Mouse (Mus musculus) fibroblast of lung, adult 2 months (primary cell): ENCODE results near the gene Zfr.
"Not testable (repeated sequence)": the region's sequence is repeated elsewhere in the genome, so short reads cannot be mapped to it uniquely, and the experiment has no call there.

Source experiments
- DNase-seq: peaks from one replicate; pipeline ENCODE4 v3.0.0-alpha.2; 2011; ENCODE audit warnings: low read depth

Gene Zfr

DNA sequence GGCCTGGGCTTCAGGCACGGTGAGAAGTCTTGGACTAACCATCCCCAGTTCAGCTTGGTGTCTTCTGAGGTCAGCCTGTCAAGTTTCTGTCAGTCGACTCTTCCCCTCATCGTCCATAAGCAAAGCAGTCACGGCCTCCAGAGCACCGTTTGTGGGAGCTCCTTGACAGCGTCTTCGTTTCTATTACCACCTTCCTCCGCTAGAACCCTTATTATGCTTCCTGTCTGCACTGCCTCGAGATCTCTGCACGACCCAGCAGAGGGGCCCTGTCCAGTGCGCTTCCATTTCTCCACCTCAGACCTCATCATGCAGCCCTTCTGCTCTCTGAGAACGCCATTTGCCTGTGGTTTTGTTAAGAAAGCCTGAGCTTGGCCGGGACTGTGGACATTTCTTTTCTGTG, 99.2 kb downstream of the Zfr start:
- DNase-seq: no peak

DNA sequence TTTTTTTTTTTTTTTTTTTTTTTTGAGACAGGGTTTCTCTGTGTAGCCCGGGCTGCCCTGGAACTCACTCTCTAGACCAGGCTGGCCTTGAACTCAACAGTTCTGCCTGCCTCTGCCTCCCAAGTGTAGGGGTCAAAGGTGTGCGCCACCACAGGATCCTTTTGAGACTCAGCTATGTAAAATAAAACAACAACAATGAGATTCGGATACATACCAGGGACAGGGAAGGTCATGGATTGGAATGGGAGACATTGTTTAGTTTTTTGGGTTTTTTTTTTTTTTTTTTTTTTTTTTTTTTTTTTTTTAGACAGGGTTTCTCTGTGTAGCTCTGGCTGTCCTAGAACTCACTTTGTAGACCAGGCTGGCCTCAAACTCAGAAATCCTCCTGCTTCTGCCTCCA, 99.7 kb downstream of the Zfr start:
- DNase-seq: not testable (repeated sequence)

DNA sequence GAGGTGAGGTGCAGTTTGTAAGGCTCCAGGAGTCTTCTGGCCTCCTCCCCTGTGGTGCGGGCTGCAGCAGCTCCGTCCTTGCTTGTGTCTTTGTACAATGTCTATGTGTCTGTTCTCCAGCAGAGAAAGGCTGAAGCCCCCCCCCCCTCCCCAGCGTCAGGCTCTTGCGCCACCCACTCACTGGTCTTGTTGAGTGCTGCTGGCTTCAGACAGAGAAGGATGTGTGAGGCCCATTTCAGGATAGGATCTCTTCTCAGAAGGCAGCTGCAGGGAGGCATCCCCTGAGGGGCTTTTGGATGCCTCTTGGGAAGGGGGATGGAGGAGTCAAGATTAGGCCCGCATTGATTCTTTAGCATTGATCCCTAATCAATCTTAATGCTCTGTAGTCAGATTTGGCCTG, 100.2 kb downstream of the Zfr start:
- DNase-seq: no peak

DNA sequence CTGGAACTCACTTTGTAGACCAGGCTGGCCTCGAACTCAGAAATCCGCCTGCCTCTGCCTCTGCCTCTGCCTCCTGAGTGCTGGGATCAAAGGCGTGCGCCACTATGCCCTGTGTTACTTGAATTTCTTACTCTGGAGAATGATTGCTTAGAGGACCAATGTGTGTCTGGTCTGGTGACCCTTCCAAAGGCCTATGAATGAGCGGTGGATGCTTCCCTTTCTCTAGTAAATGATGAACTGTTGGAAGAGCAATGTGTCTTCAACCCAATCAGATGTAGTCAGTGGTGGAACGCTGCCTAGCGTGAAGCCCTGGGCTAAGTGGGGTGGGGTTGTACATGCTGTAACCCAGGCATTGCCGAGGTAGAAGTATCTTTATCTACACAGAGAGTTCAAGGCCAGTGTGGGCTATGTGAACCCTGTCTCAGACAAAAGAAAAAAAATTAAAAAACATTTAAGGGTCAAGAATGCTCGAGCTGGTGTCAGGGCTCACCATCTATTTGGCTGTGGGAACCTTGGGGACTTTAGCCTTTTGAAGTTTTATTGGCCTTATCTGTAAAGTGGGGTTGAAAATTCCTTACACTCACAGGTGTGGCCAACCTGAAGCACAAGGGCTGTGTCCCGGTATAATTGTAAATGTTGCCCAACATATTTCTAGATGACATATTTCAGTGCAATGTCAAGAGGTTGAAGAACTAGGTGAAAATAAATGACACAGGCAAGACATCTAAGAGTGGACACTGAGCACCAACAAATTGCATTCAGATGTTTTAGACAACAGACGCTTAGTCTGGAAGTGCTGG, 101.2 kb downstream of the Zfr start:
- no peak for DNase-seq

DNA sequence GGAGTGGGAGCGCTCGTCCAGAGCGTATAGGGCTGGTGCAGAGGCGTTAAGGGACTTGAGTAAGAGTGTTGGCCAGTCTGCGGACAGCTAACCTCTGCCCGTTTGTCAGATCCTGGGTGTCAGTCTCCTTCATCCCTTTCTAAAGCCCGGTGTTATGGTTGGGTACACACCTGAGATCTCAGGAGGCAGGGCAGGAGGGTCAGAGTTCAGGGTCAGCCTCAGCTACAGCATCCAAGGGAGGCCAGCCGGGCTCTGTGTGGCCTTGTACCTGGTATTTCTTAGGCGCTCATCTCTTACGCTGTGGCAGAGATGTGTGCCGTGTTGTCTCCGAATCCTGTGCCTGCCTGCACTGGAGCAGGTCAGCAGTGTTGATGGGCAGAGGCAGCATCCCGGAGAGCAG, 103.5 kb downstream of the Zfr start:
- DNase-seq: no peak

DNA sequence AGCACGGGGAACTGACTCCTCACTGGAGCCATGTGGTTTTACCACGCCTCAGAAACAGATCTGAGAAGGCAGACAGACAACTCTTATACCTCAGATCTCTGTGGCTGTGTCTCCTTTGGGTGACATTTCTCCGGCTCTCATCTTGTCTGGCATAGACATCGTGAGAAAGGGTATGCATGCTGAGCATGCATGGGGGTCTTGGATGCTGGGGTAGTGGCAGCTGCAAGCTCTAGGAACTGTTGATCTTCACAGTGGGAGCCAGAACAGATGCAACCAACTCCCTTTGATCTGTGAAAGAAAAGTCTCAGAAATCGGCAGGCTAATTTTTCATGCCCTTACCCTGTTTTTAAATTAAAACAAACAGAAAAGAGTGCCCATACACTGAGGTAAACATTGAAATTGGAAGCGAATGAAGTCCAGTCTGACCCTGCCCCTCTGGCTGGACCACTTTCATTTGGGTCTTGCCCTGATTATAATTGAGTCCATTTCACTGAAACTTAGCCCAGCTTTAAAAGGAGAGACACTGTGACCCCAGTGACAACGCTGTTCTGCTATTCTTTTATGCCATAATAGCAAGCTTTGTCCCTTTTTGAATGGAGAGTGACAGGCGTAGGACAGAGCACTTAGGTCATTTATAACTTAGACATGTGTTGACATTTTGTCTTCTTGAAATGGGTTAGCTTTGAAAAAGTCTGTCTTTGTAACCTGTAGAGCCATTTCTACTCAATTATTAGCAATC, 105.1 kb downstream of the Zfr start:
- no peak for DNase-seq

DNA sequence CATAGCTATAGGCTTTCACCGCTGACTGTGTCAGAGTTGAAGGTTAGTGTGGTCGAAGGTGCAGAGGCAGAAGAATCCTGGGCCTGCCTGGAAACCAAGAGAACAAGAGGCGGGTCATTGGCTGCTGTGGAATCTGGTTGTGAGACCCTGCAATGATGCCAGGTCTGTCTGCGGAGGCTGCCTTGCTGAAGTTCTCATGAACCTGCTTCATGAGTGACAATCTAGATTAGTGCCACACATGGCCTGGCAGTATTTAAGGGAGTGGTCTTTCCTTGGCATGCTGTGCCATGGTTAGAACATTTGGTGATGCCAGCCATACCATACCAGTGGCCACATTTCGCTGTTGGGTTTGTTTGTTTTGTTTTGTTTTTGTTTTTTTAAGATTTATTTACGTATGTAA, 105.8 kb downstream of the Zfr start:
- DNase-seq: no peak

DNA sequence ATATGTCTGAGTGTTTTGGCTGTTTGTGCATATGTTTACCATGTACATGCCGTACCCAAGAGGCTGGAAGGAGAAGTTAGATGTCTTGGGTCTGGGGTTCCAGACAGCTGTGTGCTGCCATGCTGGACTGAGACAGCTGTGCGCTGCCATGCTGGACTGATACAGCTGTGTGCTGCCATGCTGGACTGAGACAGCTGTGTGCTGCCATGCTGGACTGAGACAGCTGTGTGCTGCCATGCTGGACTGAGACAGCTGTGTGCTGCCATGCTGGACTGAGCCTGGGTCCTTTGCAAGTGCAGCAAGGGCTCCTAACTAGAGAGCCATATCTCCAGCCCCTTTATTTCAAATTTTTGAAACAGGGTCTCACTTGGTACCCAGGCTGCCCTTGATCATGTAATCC, 106.6 kb downstream of the Zfr start:
- no peak for DNase-seq

DNA sequence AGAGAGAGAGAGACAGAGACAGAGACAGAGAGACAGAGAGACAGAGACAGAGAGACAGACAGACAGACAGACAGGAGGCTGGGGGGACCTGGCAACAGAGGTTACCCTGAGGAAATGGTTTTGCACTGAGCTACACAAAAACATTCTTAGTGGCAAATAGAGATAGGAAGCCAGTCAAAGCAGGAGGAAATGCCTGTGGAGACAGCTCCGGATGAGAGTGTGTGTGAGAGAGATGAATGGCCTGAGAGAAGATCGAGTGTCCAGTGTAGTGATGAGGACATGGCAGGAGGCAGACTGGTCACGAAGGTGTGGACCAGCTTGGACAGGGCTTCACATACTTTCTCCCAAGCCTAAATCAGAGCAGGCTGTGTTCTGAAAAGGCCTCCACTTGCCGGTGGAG, 107.4 kb downstream of the Zfr start:
- no peak for DNase-seq

DNA sequence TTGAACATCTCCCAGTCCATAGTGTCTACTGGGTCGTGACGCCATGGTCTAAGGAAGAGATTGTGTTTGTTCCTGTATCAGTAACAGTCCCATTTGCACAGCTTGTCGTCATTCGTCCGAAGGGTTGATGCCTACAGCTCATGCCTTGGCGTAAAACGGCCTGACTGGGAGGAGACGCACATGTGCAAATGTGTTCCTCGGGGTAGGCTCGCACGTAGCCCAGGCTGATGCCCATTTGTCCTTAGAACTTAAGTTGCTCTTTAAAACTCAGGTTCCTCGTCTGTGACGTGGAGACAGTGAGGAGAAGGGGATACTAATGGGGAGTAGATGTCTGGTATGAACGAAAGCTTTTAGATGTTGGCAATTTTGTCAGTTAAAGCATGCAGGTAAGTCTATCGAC, 109.3 kb downstream of the Zfr start:
- DNase-seq: no peak

DNA sequence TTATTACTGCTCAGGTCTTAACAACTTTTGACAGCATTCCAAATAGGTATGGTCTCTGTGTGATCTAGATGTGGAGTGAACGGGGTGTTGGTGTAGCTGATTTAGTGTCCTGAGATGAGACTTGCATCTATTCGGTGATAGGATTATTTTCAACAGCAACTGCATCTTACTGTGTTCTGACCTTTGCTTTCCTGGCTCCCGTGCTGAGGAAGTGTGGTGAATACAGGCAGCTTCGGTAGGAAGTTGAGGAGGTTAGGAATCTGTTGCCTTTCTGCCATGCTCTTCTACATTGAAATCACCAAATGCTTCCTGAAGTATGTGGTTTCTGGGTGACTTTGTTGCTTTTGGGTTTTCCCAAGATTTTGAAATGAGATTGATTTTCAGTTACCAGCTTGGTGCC, 109.7 kb downstream of the Zfr start:
- no peak for DNase-seq

DNA sequence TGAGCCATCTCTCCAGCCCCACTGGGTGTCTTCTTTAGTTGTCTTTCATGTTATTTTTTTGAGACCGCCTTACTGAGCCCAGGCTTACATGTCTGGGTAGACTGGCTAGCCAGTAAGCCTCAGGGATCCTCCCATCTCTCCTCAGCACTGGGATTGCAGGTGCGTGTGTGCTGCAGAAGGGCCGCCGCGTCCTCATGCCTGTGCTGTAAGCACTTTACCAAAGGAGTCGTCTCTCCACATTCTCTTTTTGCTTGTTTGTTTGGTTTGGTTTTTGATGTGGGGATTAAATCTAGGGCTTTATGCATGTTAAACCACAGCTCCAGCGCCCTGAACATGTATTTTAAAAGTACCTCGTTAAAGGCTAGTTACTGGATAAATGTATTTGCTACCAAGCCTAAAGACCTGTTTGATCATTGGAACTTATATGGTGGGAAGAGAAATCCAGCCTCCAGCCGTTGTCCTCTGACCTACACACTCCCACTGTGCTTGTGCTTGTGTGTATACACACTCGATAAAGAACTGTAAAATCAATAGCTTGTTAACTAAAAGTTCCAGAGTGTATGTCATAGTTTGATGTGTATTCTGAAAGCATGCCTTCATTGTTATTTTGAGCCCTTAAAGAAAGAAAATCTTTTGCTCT, 112.1 kb downstream of the Zfr start:
- DNase-seq: no peak

DNA sequence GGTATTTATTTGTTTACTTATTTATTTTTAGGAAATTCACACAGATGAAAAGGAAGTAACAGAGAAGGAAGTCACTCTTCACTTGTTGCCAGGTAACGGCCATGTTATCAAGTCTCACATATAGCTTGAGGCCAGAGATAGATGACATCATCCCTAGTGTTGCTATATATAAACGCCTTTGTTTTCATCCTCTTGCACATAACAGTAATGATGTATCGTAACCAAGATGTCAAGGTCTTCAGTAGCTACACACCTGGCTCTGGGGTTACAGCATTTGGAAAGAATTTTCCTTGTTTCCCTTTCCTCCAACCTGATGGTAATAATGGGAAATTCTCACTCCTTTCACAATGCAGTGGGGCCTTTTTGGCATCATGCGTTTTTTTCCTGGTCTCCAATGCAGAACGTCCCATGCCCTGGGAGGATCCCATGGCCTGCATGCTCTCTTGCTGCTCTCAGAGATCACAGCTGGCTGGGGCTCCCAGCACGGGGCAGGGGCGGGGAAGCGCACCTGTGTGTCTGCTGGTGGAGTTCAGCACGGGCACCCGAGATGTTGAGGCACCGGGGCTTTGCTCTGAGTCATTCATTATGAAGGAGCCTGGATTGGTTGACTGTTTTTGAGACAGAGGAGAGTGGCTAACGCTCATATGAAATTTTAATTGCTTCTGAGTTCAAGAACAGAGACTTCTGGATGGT, 112.8 kb downstream of the Zfr start:
- no peak for DNase-seq

DNA sequence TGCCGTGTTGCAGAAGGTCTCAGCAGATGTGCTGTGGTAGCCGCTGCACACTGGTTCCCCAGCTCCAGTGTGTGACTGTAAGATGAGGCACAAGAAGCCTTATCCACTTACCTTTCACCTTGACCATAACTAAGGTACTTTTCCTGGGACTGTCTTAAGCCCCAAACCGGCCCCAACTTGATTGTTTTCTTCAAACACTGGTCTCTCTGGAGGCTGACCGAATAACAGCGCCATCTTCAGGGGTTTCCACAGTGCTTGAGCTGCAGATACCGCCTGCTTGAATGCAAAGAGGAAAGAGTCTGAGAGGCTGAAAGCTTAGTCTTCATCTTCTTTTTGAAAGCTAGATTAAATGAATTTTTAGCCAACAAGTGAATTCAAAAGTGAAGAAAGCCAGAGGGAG, 113.8 kb downstream of the Zfr start:
- DNase-seq: no peak

DNA sequence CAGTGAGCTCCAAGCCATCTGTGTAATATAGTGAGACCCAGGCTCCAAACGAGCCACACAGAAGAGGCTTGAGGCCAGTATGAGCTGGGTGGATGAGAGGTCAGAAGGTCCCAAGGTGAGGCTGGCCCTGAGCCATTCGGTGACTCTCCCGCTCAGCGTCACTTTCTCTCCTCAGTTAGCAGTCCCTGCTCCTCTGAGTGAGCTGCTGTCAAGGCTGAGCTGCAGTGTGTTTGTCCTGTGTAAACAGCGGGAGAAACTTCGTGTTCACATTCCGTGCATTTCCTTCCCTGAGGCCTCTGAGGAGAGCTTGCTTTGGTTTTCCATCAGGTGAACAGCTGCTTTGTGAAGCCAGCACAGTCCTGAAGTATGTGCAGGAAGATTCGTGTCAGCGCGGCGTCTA, 114.8 kb downstream of the Zfr start:
- no peak for DNase-seq

DNA sequence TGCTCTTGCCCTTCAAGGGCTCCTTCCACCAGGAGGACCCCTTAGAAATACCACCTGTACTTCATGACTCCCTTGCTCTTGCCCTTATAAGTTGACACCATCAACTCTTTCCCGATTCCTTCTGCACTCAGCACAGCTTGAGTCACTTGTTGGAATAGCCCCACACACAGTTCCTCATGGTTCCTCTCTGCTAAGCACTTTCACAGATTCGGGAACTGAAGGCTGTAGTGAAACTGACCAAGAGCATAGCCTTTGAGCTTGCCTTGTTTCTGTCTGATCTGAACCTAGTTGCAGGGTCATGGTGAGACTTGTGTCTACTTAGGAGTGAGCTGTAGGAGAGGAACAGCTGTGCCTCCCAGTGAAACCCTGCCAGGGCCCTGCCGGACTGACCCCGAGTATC, 115.4 kb downstream of the Zfr start:
- DNase-seq: no peak
